Mouse (Mus musculus) CH12.LX (cell line): ENCODE measurements around the gene Nop16. TPM values are rescaled to one million over a fixed set of nuclear protein-coding genes. Genes with fewer than 3 reads are reported as not detected.

Experiments
- DNase-seq: peaks from one replicate; pipeline ENCODE4 v3.0.0-alpha.2; 2013; ENCODE audit errors: extremely low read depth
- H3K27ac ChIP-seq: 2 replicates; pipeline ENCODE4 v1.5.1; 2012; ENCODE audit warnings: low read depth, mild to moderate bottlenecking, control low read depth, moderate library complexity; ENCODE audit not compliant: insufficient read depth
- H3K27me3 ChIP-seq: replicated peaks from 2 replicates; pipeline ENCODE3; 2012; ENCODE audit warnings: inconsistent platforms
- H3K36me3 ChIP-seq, 2 experiments: replicated peaks in 1 of 2; 2 replicates each; pipeline versions ENCODE3 to v1.6.1; 2012; ENCODE audit warnings: inconsistent platforms in 1 of 2, low read length in 1 of 2, mild to moderate bottlenecking in 1 of 2, mixed read lengths in 1 of 2, moderate library complexity in 1 of 2; ENCODE audit not compliant: control insufficient read depth in 1 of 2, insufficient read depth in 1 of 2
- H3K4me1 ChIP-seq, 2 experiments: 2 replicates each; pipeline ENCODE4 v1.6.1; 2012; ENCODE audit warnings: inconsistent platforms in 1 of 2, moderate library complexity in 1 of 2; ENCODE audit not compliant: insufficient read depth in 2 of 2, control insufficient read depth in 1 of 2
- H3K4me2 ChIP-seq: 2 replicates; pipeline ENCODE4 v1.6.1; 2012; ENCODE audit warnings: low read depth, mild to moderate bottlenecking, control low read depth; ENCODE audit not compliant: poor library complexity, insufficient read depth, severe bottlenecking
- H3K4me3 ChIP-seq, 3 experiments: fragments of 150-350 bp in 1 of 3; sonication (generic) in 1 of 3; replicated peaks in 1 of 3; 2 replicates each; pipeline versions ENCODE3 to v1.5.1; 2011 to 2012; ENCODE audit warnings: low read depth in 2 of 3, low read length in 2 of 3, mild to moderate bottlenecking in 2 of 3, moderate library complexity in 2 of 3, control low read depth in 1 of 3, improper control_type of control experiment in 1 of 3, inconsistent platforms in 1 of 3, mixed read lengths in 1 of 3; ENCODE audit not compliant: poor library complexity in 1 of 3
- H3K79me2 ChIP-seq: replicated peaks from 2 replicates; pipeline ENCODE4 v1.6.1; 2012; ENCODE audit warnings: mild to moderate bottlenecking, moderate library complexity; ENCODE audit not compliant: control insufficient read depth, poor library complexity, insufficient read depth, severe bottlenecking; ENCODE audit errors: extremely low read depth
- H3K9ac ChIP-seq: 2 replicates; pipeline ENCODE4 v1.6.1; 2012; ENCODE audit warnings: low read depth, mild to moderate bottlenecking, control low read depth, moderate library complexity; ENCODE audit not compliant: insufficient read depth
- H3K9me3 ChIP-seq: replicated peaks from 2 replicates; pipeline ENCODE3; 2012; ENCODE audit warnings: low read length, inconsistent platforms, mixed read lengths
- BHLHE40 ChIP-seq: IDR thresholded peaks from 2 replicates; pipeline ENCODE4 v1.6.1; 2011; ENCODE audit warnings: mild to moderate bottlenecking, low read depth, low read length, improper control_type of control experiment
- CHD1 ChIP-seq: IDR thresholded peaks from 2 replicates; pipeline ENCODE4 v1.6.1; 2012; ENCODE audit warnings: low read depth, low read length, improper control_type of control experiment, inconsistent platforms
- E2F4 ChIP-seq: IDR thresholded peaks from 2 replicates; pipeline ENCODE4 v1.6.1; 2011; ENCODE audit warnings: low read depth, low read length, improper control_type of control experiment; ENCODE audit not compliant: insufficient replicate concordance
- ELF1 ChIP-seq: IDR thresholded peaks from 2 replicates; pipeline ENCODE4 v1.6.1; 2014; ENCODE audit warnings: low read depth, mild to moderate bottlenecking, inconsistent platforms, low read length, improper control_type of control experiment
- EP300 ChIP-seq: IDR thresholded peaks from 2 replicates; pipeline ENCODE4 v1.6.1; 2011; ENCODE audit warnings: low read length, improper control_type of control experiment
- HCFC1 ChIP-seq: IDR thresholded peaks from 2 replicates; pipeline ENCODE4 v1.6.1; 2012; ENCODE audit warnings: low read depth, mild to moderate bottlenecking, inconsistent platforms, low read length, improper control_type of control experiment
- JUND ChIP-seq: conservative IDR thresholded peaks from 2 replicates; pipeline ENCODE4 v1.6.1; 2011; ENCODE audit warnings: low read depth, low read length, improper control_type of control experiment
- MAX ChIP-seq: IDR thresholded peaks from 2 replicates; pipeline ENCODE4 v1.6.1; 2011; ENCODE audit warnings: low read length, improper control_type of control experiment
- MAZ ChIP-seq: IDR thresholded peaks from 2 replicates; pipeline ENCODE4 v1.6.1; 2012; ENCODE audit warnings: low read depth, mild to moderate bottlenecking, inconsistent platforms, low read length, improper control_type of control experiment, moderate library complexity
- MXI1 ChIP-seq: IDR thresholded peaks from 2 replicates; pipeline ENCODE4 v1.6.1; 2011; ENCODE audit warnings: mild to moderate bottlenecking, low read depth, low read length, improper control_type of control experiment
- MYC ChIP-seq: IDR thresholded peaks from 2 replicates; pipeline ENCODE4 v1.6.1; 2011; ENCODE audit warnings: low read depth, mild to moderate bottlenecking, improper control_type of control experiment, low read length
- NELFE ChIP-seq: IDR thresholded peaks from 2 replicates; pipeline ENCODE4 v1.6.1; 2011; ENCODE audit warnings: low read depth, low read length, improper control_type of control experiment
- NRF1 ChIP-seq: IDR thresholded peaks from 2 replicates; pipeline ENCODE4 v1.6.1; 2014; ENCODE audit warnings: low read depth, mild to moderate bottlenecking, inconsistent platforms, low read length, improper control_type of control experiment, moderate library complexity
- PAX5 ChIP-seq: IDR thresholded peaks from 2 replicates; pipeline ENCODE4 v1.6.1; 2012; ENCODE audit warnings: low read length, inconsistent platforms, mixed read lengths
- POLR2A ChIP-seq: IDR thresholded peaks from 2 replicates; pipeline ENCODE4 v1.6.1; 2011; ENCODE audit warnings: low read depth, mild to moderate bottlenecking, improper control_type of control experiment, low read length
- POLR2AphosphoS2 ChIP-seq: IDR thresholded peaks from 2 replicates; pipeline ENCODE4 v1.6.1; 2011; ENCODE audit warnings: low read depth, low read length, improper control_type of control experiment
- RAD21 ChIP-seq: IDR thresholded peaks from 2 replicates; pipeline ENCODE4 v1.6.1; 2011; ENCODE audit warnings: low read depth, mild to moderate bottlenecking, low read length, improper control_type of control experiment, moderate library complexity
- TBP ChIP-seq: conservative IDR thresholded peaks from 2 replicates; pipeline ENCODE4 v1.6.1; 2011; ENCODE audit warnings: low read depth, low read length, improper control_type of control experiment
- TCF12 ChIP-seq: IDR thresholded peaks from 2 replicates; pipeline ENCODE4 v1.6.1; 2014; ENCODE audit warnings: low read depth, mild to moderate bottlenecking, inconsistent platforms, low read length, improper control_type of control experiment
- UBTF ChIP-seq: IDR thresholded peaks from 2 replicates; pipeline ENCODE4 v1.6.1; 2012; ENCODE audit warnings: low read depth, mild to moderate bottlenecking, inconsistent platforms, low read length, improper control_type of control experiment, moderate library complexity
- USF1 ChIP-seq: IDR thresholded peaks from 2 replicates; pipeline ENCODE4 v1.6.1; 2014; ENCODE audit warnings: low read depth, mild to moderate bottlenecking, inconsistent platforms, low read length, improper control_type of control experiment
- USF2 ChIP-seq: conservative IDR thresholded peaks from 2 replicates; pipeline ENCODE4 v1.6.1; 2011; ENCODE audit warnings: low read depth, low read length, improper control_type of control experiment
- ZC3H11A ChIP-seq: IDR thresholded peaks from 2 replicates; pipeline ENCODE4 v1.6.1; 2012; ENCODE audit warnings: low read depth, mild to moderate bottlenecking, inconsistent platforms, low read length, improper control_type of control experiment
- ZKSCAN1 ChIP-seq: IDR thresholded peaks from 2 replicates; pipeline ENCODE4 v1.6.1; 2012; ENCODE audit warnings: low read depth, inconsistent platforms, low read length, improper control_type of control experiment, borderline replicate concordance
- ZMIZ1 ChIP-seq: IDR thresholded peaks from 2 replicates; pipeline ENCODE4 v1.6.1; 2012; ENCODE audit warnings: low read depth, mild to moderate bottlenecking, inconsistent platforms, low read length, improper control_type of control experiment
- ZNF384 ChIP-seq: IDR thresholded peaks from 2 replicates; pipeline ENCODE4 v1.6.1; 2012; ENCODE audit warnings: low read depth, low read length, improper control_type of control experiment, inconsistent platforms
- dilution Hi-C: fragments of 300-500 bp; cut with MboI; formaldehyde crosslinking; loops from 2 replicates; pipeline ENCODE4 v1.14.3; 2020; ENCODE audit warnings: low sequenced_read_pairs; ENCODE audit not compliant: extremely low pct_unique_long_range_greater_than_20kb, extremely low pct_ligation_motif_present
- in situ Hi-C: fragments of 300-500 bp; cut with MboI; formaldehyde crosslinking; loops from 3 replicates; pipeline ENCODE4 v1.14.3; 2019; ENCODE audit warnings: low sequenced_read_pairs, low pct_ligation_motif_present, low pct_unique_long_range_greater_than_20kb, mixed read lengths
- polyA plus RNA-seq: library from polyadenylated mRNA; unstranded; fragments of >175 nt; gene quantifications from 2 replicates; pipeline ENCODE4 v1.2.1, GENCODE M21; 2012; ENCODE audit warnings: low read depth; ENCODE audit not compliant: insufficient read length
- total RNA-seq, 2 experiments: library from RNA; depleted of rRNA; stranded (reverse); fragments of 300-350 nt in 1 of 2; fragments of >200 nt in 1 of 2; gene quantifications; 2 replicates each; pipeline ENCODE4 v1.2.3; 2012 to 2014

Gene Nop16
- total and polyA plus RNA-seq, 3 experiments = 100 to 187 (median 127) TPM

GRCm38 (mm10) chr13:54582860-54583259 lies 7.0 kb downstream of the Nop16 start:
- Histone ChIP-seq H3K4me1 (peaks cover 9 to 25% of the 10 kb centered on the region in 2 experiments; a peak in 3 of 4 replicates), H3K27me3 (no peaks in the 10 kb centered on the region), H3K36me3 (peaks cover 52 to 83% of the 10 kb centered on the region in 2 experiments), H3K9ac (no peak overlapping the region), H3K79me2 (peaks cover 5% of the 10 kb centered on the region; the same call in 1 of the 2 replicates), H3K4me3 (no peak overlapping the region), H3K9me3 (no peaks in the 10 kb centered on the region), H3K4me2 (no peak overlapping the region), H3K27ac (no peak overlapping the region)
- in situ Hi-C loops (no loop called here), dilution Hi-C loops (no loop called here)
- TF ChIP-seq JUND = no peak
- TF ChIP-seq HCFC1 = no peak
- no peak for TF ChIP-seq CHD1
- no peak for TF ChIP-seq ELF1
- TF ChIP-seq PAX5 = no peak
- TF ChIP-seq ZNF384 = no peak
- no peak for TF ChIP-seq POLR2A
- no peak for TF ChIP-seq NRF1
- TF ChIP-seq USF1 = no peak
- TF ChIP-seq BHLHE40 = no peak
- no peak for TF ChIP-seq MYC
- TF ChIP-seq ZKSCAN1 = no peak
- TF ChIP-seq ZC3H11A = no peak
- TF ChIP-seq TBP = no peak
- no peak for DNase-seq

DNA sequence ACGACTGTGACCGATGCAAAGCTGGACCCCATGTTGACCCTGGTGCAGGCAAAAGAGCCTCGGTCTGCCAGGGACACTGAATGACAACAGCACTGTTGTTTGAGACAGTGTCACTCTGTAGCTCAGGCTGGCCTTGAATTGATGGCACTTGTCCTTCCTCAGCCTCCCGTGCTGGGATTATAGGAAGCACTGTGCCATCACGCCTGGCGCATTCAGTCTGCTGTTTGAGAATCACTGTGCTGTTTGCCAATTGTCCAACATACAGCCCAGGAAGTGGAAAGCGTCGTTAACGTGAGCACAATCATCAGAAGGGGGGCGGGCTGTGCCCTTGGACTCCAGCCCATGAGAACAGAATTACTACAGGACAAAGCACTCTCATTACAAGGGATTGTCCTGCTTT lies 7.8 kb downstream of the Nop16 start:
- peaks cover 10 to 23% of the 10 kb centered on the region in 2 experiments; a peak in 3 of 4 replicates for H3K4me1 ChIP-seq
- no peak overlapping the region for H3K9ac ChIP-seq
- no peaks in the 10 kb centered on the region for H3K79me2 ChIP-seq
- no peaks in the 10 kb centered on the region for H3K27me3 ChIP-seq
- in situ Hi-C loops = no loop called here
- H3K9me3 ChIP-seq = no peaks in the 10 kb centered on the region
- H3K27ac ChIP-seq = peak overlapping the region; percentile 21; the same call in 1 of the 2 replicates
- no peak for DNase-seq
- no peak overlapping the region for H3K4me2 ChIP-seq
- TF ChIP-seq USF2 (no peak), HCFC1 (no peak), POLR2AphosphoS2 (no peak; the same call in 1 of the 2 replicates), TCF12 (no peak), TBP (no peak), USF1 (no peak), RAD21 (no peak), E2F4 (no peak), MXI1 (no peak), NELFE (no peak), EP300 (no peak), POLR2A (no peak), MAX (no peak), ZMIZ1 (no peak), UBTF (no peak), MAZ (no peak), ZC3H11A (no peak)
- TF ChIP-seq, all 38 proteins: peak for 0
- dilution Hi-C loops = no loop called here
- Histone ChIP-seq H3K36me3 (peaks cover 52 to 77% of the 10 kb centered on the region in 2 experiments), H3K4me3 (no peak overlapping the region)
